Mouse (Mus musculus) hindbrain, embryonic 10.5 days (tissue): ENCODE measurements around the gene Trim50. TPM values are rescaled to one million over a fixed set of nuclear protein-coding genes. Genes with fewer than 3 reads are reported as not detected.

Experiments
- DNase-seq: peaks from one replicate; pipeline ENCODE4 v3.0.0-alpha.2; 2017; ENCODE audit warnings: low spot score
- H3K27ac ChIP-seq: fragments of 300-500 bp; sonication (generic); 2 replicates; pipeline ENCODE4 v1.5.1; 2016; ENCODE audit warnings: mild to moderate bottlenecking, moderate library complexity
- H3K27me3 ChIP-seq: fragments of 300-500 bp; sonication (generic); 2 replicates; pipeline ENCODE4 v1.6.1; 2016; ENCODE audit warnings: mild to moderate bottlenecking; ENCODE audit not compliant: poor library complexity, insufficient read depth, severe bottlenecking
- H3K36me3 ChIP-seq: fragments of 300-500 bp; sonication (generic); 2 replicates; pipeline ENCODE4 v1.6.1; 2016; ENCODE audit warnings: mild to moderate bottlenecking, moderate library complexity
- H3K4me1 ChIP-seq: fragments of 300-500 bp; sonication (generic); replicated peaks from 2 replicates; pipeline ENCODE4 v1.6.1; 2016; ENCODE audit warnings: mild to moderate bottlenecking
- H3K4me3 ChIP-seq: fragments of 300-500 bp; sonication (generic); 2 replicates; pipeline ENCODE4 v1.5.1; 2016; ENCODE audit warnings: mild to moderate bottlenecking, moderate library complexity
- H3K9me3 ChIP-seq: fragments of 300-500 bp; sonication (generic); 2 replicates; pipeline ENCODE4 v1.6.1; 2016; ENCODE audit warnings: mild to moderate bottlenecking, moderate library complexity
- WGBS: fragments of 180-500 bp; shearing (Covaris S2); methylation state at CpG from one replicate; pipeline ENCODE4 v1.1.7; 2016; 5-methylcytosine and 5-hydroxymethylcytosine counted together
- polyA plus RNA-seq: library from polyadenylated mRNA; unstranded; fragments of >200 nt; fragmentation: Nextera tagmentation; extraction: Ambion mirVana; gene quantifications from 2 replicates; pipeline ENCODE4 v1.2.1, GENCODE M21; 2016

Trim50 gene
- polyA plus RNA-seq: 0.08 TPM in 1 of 2 replicates, not detected in the other

DNA sequence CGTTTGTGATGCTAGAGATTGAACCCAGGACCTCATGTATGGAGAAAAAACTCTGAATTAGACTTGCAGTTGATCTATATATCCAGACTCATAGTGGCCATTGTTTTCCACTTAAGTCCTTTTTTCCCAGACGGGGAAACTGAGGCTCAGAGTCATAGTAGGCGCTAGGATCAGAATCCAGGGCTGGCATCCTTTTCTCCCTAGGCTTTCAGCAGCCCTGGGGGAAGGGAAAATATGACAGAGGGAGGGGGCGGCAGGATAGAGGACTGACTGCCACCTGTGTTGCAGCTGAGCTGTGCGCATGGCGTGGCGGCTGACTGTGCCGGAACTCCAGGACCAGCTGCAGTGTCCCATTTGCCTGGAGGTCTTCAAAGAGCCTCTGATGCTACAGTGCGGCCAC lies at the start of gene Trim50:
Gene Trim50, plus strand, starts transcription at position 301 of the 400 bp plus-strand sequence.
- WGBS: 62% methylated on average over 9 of the region's 9 CpGs
- Histone ChIP-seq H3K36me3 (no peaks in the 10 kb centered on the region), H3K4me3 (peak within 1 kb of the TSS; percentile 21; the same call in 1 of the 2 replicates), H3K4me1 (no peaks in the 10 kb centered on the region; the same call in 1 of the 2 replicates), H3K9me3 (peaks cover 9% of the 10 kb centered on the region), H3K27me3 (peaks cover 18% of the 10 kb centered on the region), H3K27ac (no peak within 1 kb of the TSS)
- DNase-seq: no peak

DNA sequence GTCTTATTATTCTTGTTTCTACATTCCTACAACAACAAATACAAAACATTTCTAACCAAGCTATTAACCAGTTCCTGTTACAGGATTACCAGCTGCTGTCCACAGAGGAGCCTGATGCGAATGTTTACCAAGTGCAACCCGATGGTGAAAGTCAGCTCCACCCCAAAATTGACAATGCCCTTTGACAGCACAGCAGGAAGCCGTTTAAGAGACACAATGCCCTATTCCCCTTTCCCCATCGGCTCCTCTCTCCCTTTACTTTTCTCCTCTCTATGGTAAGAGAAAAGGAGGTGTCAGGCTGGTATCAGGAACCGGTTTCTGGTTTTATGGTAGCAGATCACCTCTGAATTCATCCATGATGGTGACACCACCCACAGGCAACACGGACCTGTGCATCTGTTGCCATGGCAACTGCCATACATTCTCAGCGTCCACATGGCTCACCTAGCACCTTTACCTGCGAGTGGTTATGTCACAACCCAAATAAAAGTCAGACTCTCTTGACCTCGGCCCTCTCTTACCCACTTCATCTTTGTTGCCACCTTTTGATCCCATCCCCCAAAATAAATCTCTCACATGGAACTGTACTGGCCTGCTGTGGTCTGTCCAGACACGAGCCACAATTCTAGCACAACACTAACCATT lies 46.7 kb upstream of the Trim50 start:
- H3K27me3 ChIP-seq: 0 out of 2 replicates have a peak, but pooled peaks cover 4% of the 10 kb centered on the region
- WGBS: 46% methylated on average over 10 of the region's 10 CpGs
- H3K9me3 ChIP-seq: no peaks in the 10 kb centered on the region
- no peak for DNase-seq
- H3K27ac ChIP-seq: no peak overlapping the region
- H3K4me1 ChIP-seq: peaks cover 4% of the 10 kb centered on the region; the same call in 1 of the 2 replicates
- H3K4me3 ChIP-seq: no peak overlapping the region
- no peaks in the 10 kb centered on the region for H3K36me3 ChIP-seq

DNA sequence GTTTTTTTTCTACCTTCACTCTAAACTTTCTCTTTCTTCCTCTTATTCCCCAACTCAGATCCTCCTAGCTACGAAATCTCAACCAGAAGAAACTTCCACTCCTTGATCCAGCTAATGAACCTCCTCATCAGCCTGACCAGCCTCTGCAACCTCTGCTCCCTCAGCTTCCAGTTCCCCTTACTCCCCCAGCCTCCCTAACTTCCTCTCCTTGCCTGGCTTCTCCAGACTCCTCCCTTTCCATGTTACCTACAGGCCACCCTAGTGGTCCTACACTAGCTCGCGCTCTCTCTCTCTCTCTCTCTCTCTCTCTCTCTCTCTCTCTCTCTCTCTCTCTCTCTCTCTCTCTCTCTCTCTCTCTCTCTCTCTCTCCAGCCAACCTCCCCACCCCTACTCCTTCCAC lies 36.9 kb upstream of the Trim50 start:
- Histone ChIP-seq H3K9me3 (no peaks in the 10 kb centered on the region), H3K27ac (no peak overlapping the region), H3K27me3 (no peaks in the 10 kb centered on the region), H3K36me3 (no peaks in the 10 kb centered on the region), H3K4me1 (no peaks in the 10 kb centered on the region), H3K4me3 (no peak overlapping the region)
- 85% methylated on average over 3 of the region's 3 CpGs for WGBS
- DNase-seq: no peak

- H3K27ac ChIP-seq: no peak overlapping the region
- no peaks in the 10 kb centered on the region for H3K4me1 ChIP-seq
- WGBS: 60% methylated on average over 2 of the region's 2 CpGs
- H3K9me3 ChIP-seq: no peaks in the 10 kb centered on the region
- no peaks in the 10 kb centered on the region for H3K36me3 ChIP-seq
- H3K4me3 ChIP-seq: no peak overlapping the region
- no peaks in the 10 kb centered on the region for H3K27me3 ChIP-seq
- no peak for DNase-seq
Observed at GRCm38 (mm10) chr5:135319856-135320255, 33.2 kb upstream of the Trim50 start.

DNA sequence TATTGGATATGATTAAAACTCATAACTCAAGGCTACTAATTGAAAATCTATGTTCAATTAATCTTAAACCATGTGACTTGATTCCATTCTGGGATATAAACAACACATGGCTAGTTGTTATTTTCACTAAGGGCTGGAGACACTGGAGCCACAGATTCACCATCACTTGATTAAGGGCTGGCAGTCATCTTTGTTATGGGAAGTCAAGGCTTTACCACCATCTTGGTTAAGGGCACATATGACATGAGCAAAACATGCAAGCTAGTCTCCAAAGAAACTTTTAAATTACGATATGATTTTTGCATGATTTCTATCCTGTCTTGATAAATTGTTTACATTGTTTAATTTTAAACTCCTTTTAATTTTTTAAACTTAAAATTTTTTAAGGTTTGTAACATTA lies 30.9 kb upstream of the Trim50 start:
- Histone ChIP-seq H3K9me3 (no peaks in the 10 kb centered on the region), H3K27me3 (no peaks in the 10 kb centered on the region), H3K36me3 (no peaks in the 10 kb centered on the region), H3K4me3 (no peak overlapping the region), H3K4me1 (peaks cover 17% of the 10 kb centered on the region), H3K27ac (no peak overlapping the region)
- no peak for DNase-seq
- 89% methylated on average over 1 of the region's 1 CpGs for WGBS

- Histone ChIP-seq H3K9me3 (no peaks in the 10 kb centered on the region), H3K4me1 (peaks cover 17% of the 10 kb centered on the region), H3K36me3 (no peaks in the 10 kb centered on the region), H3K27ac (no peak overlapping the region), H3K27me3 (no peaks in the 10 kb centered on the region), H3K4me3 (no peak overlapping the region)
- 12% methylated on average over 3 of the region's 3 CpGs for WGBS
- DNase-seq: peak; percentile 2
Observed at GRCm38 (mm10) chr5:135326121-135326659, 26.9 kb upstream of the Trim50 start.

GRCm38 (mm10) chr5:135329471-135329870 lies 23.6 kb upstream of the Trim50 start:
- Histone ChIP-seq H3K9me3 (no peaks in the 10 kb centered on the region), H3K36me3 (no peaks in the 10 kb centered on the region), H3K4me3 (no peak overlapping the region), H3K27me3 (no peaks in the 10 kb centered on the region), H3K27ac (no peak overlapping the region), H3K4me1 (peaks cover 17% of the 10 kb centered on the region)
- WGBS: 81% methylated on average over 4 of the region's 4 CpGs
- no peak for DNase-seq

DNA sequence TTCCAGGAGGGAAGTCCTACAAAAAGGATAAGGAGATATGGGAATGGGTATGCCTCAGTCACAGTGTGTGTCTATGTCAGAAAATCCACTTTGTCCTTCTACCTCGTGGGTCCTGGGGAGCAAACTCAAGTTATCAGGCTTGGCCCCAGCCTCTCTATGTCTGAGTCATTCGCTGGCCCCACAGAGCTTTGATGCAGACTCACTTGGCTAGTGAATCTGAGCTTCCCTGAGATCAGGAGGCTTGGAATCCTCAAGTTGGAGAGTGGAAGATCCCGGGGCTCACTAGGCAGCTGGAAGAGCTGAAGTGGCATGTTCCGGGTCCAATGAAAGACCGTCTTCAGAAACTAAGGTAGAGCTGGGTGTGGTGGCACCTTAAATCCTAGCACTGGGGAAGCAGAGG lies 22.9 kb upstream of the Trim50 start:
- H3K4me1 ChIP-seq: peaks cover 17% of the 10 kb centered on the region
- no peaks in the 10 kb centered on the region for H3K27me3 ChIP-seq
- H3K36me3 ChIP-seq: no peaks in the 10 kb centered on the region
- no peaks in the 10 kb centered on the region for H3K9me3 ChIP-seq
- DNase-seq: peak; percentile 1
- WGBS: 89% methylated on average over 5 of the region's 5 CpGs
- no peak overlapping the region for H3K4me3 ChIP-seq
- no peak overlapping the region for H3K27ac ChIP-seq

DNA sequence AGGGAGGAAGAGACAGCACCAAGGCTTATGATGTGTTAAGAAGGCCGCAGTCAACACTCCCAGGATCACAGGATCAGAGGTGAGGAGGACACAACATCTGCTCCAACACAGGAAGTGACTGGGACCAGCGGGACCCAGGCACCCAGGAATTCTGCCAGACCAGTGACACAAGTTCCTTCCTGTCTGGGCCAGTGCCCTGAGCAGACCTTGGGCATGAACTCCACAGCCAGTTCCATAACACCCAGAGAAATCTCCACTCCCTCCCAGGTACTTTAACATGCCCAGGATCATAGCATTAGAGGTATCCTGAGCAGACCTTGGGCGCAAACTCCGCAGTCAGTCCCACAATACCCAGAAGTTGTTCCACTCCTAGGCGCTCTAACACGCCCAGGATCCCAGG lies 21.9 kb upstream of the Trim50 start:
- Histone ChIP-seq H3K4me1 (peaks cover 7% of the 10 kb centered on the region), H3K27me3 (no peaks in the 10 kb centered on the region), H3K27ac (no peak overlapping the region), H3K36me3 (no peaks in the 10 kb centered on the region), H3K9me3 (no peaks in the 10 kb centered on the region), H3K4me3 (no peak overlapping the region)
- peak; percentile 1 for DNase-seq
- WGBS: 88% methylated on average over 6 of the region's 6 CpGs

DNA sequence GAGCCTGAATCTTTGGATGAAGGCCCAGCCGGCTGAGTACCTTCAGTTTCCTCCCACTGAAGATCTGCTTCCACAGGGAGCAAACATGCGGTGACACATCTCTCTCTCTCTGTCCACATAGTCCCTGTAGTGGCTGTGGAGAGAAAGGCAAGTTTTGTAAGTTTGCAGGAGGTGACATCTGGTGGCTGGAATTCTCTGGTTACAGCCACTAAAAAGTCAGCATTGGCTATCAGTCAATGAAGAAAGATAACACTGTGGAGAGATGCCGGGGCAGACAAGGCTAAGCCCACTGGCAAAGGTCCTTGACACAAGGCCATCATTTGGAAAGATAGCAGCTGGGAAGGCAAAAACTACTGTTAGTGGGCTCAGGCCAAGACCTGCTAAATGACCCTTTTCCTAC lies 15.5 kb upstream of the Trim50 start:
- no peaks in the 10 kb centered on the region for H3K27me3 ChIP-seq
- DNase-seq: no peak
- H3K4me3 ChIP-seq: no peak overlapping the region
- 76% methylated on average over 3 of the region's 3 CpGs for WGBS
- H3K9me3 ChIP-seq: no peaks in the 10 kb centered on the region
- H3K36me3 ChIP-seq: no peaks in the 10 kb centered on the region
- no peaks in the 10 kb centered on the region for H3K4me1 ChIP-seq
- no peak overlapping the region for H3K27ac ChIP-seq

DNA sequence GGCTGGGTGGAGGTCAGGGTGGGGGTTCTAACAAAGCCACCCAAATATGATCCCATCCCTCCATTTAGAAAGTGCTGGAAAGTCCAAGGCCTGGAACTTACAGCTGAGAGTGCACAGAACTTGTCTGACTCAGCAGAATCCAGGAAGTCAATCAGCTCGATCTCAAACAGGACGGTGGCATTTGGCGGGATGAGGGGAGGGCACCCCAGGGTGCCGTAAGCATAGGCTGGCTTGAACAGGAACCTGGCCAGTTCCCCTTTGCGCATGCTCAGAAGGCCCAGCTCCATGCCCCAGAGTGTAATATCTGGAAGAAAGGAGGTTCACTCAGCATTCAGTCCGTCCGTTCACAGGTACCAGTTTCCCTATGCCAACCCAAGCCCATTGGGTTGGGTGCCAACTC lies 7.1 kb upstream of the Trim50 start:
- no peak overlapping the region for H3K4me3 ChIP-seq
- H3K36me3 ChIP-seq: no peaks in the 10 kb centered on the region
- peaks cover 6% of the 10 kb centered on the region; the same call in 1 of the 2 replicates for H3K9me3 ChIP-seq
- DNase-seq: no peak
- WGBS: 76% methylated on average over 7 of the region's 7 CpGs
- no peak overlapping the region for H3K27ac ChIP-seq
- no peaks in the 10 kb centered on the region for H3K4me1 ChIP-seq
- no peaks in the 10 kb centered on the region for H3K27me3 ChIP-seq

GRCm38 (mm10) chr5:135346430-135346829 lies 6.7 kb upstream of the Trim50 start:
- H3K27ac ChIP-seq: no peak overlapping the region
- DNase-seq: no peak
- no peaks in the 10 kb centered on the region for H3K36me3 ChIP-seq
- 41% methylated on average over 1 of the region's 1 CpGs for WGBS
- peaks cover 6% of the 10 kb centered on the region; the same call in 1 of the 2 replicates for H3K9me3 ChIP-seq
- H3K27me3 ChIP-seq: no peaks in the 10 kb centered on the region
- no peak overlapping the region for H3K4me3 ChIP-seq
- no peaks in the 10 kb centered on the region for H3K4me1 ChIP-seq

GRCm38 (mm10) chr5:135347511-135348011 lies 5.5 kb upstream of the Trim50 start:
- WGBS: 76% methylated on average over 4 of the region's 4 CpGs
- Histone ChIP-seq H3K36me3 (no peaks in the 10 kb centered on the region), H3K4me3 (no peak overlapping the region), H3K27ac (no peak overlapping the region), H3K4me1 (no peaks in the 10 kb centered on the region), H3K9me3 (peaks cover 6% of the 10 kb centered on the region; the same call in 1 of the 2 replicates), H3K27me3 (0 out of 2 replicates have a peak, but pooled peaks cover 4% of the 10 kb centered on the region)
- no peak for DNase-seq
